Mouse (Mus musculus): ENCODE data around the gene Ptpn18. TPM values are rescaled to one million over a fixed set of nuclear protein-coding genes. Genes with fewer than 3 reads are reported as not detected.

Ptpn18 gene
- polyA plus RNA-seq, 1 experiment from 2014 or later, result 21.5 TPM

DNA sequence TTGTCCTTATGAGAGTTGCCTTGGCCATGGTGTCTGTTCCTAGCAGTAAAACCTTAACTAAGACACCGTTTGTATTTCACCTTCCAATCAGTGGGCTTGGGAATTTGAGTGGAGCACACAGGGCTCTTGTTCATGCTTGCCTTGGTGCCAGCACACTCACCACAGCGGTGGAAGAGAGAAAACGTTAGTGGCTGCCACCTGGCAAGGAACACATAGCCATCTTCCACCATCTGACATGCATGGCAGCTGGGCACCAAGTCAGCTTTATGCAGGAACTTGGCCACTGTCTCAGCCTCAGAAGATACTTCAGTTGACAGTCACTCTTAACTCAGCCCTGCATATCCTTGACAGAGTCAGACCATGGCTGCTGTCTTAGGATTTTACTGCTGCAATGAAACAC is 64.1 kb downstream of the Ptpn18 start:
- H3K4me3 ChIP-seq (ENCODE audit: low read length), result no peak overlapping the region

More for the DNA sequence above, 64.1 kb downstream of the Ptpn18 start:
- H3K36me3 ChIP-seq (ENCODE audit: insufficient read depth, low read length), result no peaks in the 10 kb centered on the region
- 79% methylated on average over 3 of the region's 3 CpGs for WGBS
- no peak overlapping the region for H3K9ac ChIP-seq (replicated peaks; ENCODE audit: low read length)
- H3K9me3 ChIP-seq (ENCODE audit: low read length), result no peaks in the 10 kb centered on the region
- no peak overlapping the region for H3K4me2 ChIP-seq (replicated peaks; ENCODE audit: low read depth, low read length)
- no peaks in the 10 kb centered on the region for H3K4me1 ChIP-seq (ENCODE audit: insufficient read depth, low read length)
- H3K27ac ChIP-seq (ENCODE audit: low read length), result no peak overlapping the region
- no peaks in the 10 kb centered on the region for H3K27me3 ChIP-seq (ENCODE audit: insufficient read depth, low read length)
- ATAC-seq (ENCODE audit: low FRiP score, low TSS enrichment), result no peak

Small RNA genes lying within 50 kb of the gene (microRNA-seq; reads per million reads assigned to microRNA genes)
- 3.3 reads per million, percentile 15 among the genes with 10 or more reads in this experiment for gene Mir5103

Other genes with a start within 250 kb of the Ptpn18 start
- 56.6 and 59.2 TPM in 2 replicates for gene Ccdc115, start 20.1 kb upstream of the Ptpn18 start, polyA plus RNA-seq (2015; fragmentation: Nextera tagmentation; extraction: Ambion mirVana)
- gene Imp4, start 19.9 kb upstream of the Ptpn18 start, polyA plus RNA-seq (2015; fragmentation: Nextera tagmentation; extraction: Ambion mirVana), result 99.9 and 105 TPM in 2 replicates
- not detected in 2 replicates for gene Prss39, start 38.6 kb downstream of the Ptpn18 start, polyA plus RNA-seq (2015; fragmentation: Nextera tagmentation; extraction: Ambion mirVana)
- 0.15 TPM in 1 of 2 replicates, not detected in the other for gene Cfc1, start 75.9 kb downstream of the Ptpn18 start, polyA plus RNA-seq (2015; fragmentation: Nextera tagmentation; extraction: Ambion mirVana)
- gene Prss40, start 101.2 kb downstream of the Ptpn18 start, polyA plus RNA-seq (2015; fragmentation: Nextera tagmentation; extraction: Ambion mirVana), result not detected in 2 replicates
- gene Amer3, start 119.9 kb downstream of the Ptpn18 start, polyA plus RNA-seq (2015; fragmentation: Nextera tagmentation; extraction: Ambion mirVana), result 0.07 and 0.18 TPM in 2 replicates

Measured in kidney, embryonic 16.5 days (tissue).